Mouse (Mus musculus): Measurements from ENCODE around the gene Acp5.

GRCm38 (mm10) chr9:22121545-22121944 lies 14.0 kb downstream of the Acp5 start:
- no peak for TF ChIP-seq CTCF (IDR thresholded peaks at IDR 0.05; ENCODE audit: low read depth)
- no peak for TF ChIP-seq EP300 (optimal IDR thresholded peaks at IDR 0.05)

Measured in stomach, postnatal 0 days (tissue).